Mouse (Mus musculus) embryonic fibroblast, embryonic 13.5 days (primary cell): ENCODE data around the gene Ampd3.

Source experiments
- CTCF ChIP-seq: IDR thresholded peaks from 2 replicates; pipeline ENCODE4 v1.5.1; 2011; ENCODE audit warnings: mild to moderate bottlenecking, control low read depth, low read length, moderate library complexity, borderline replicate concordance; ENCODE audit not compliant: insufficient read depth
- POLR2A ChIP-seq: IDR thresholded peaks from 2 replicates; pipeline ENCODE4 v1.6.1; 2011; ENCODE audit warnings: low read depth, mild to moderate bottlenecking, control low read depth, low read length, moderate library complexity

- TF ChIP-seq POLR2A, result no peak
- TF ChIP-seq CTCF, result no peak
Measured at GRCm38 (mm10) chr7:110781231-110781711, 13.3 kb downstream of the Ampd3 start.
